Mouse (Mus musculus) C2C12 (cell line): ENCODE measurements at regions not wholly inside any gene's neighbourhood (a gene's known extent, or its start where the extent isn't known, plus 50 kb on each side); places are given as distances from the start of the nearest gene placed in this dataset.
A peak's percentile ranks its signal among the peaks of the same experiment; 100 is the strongest.

Experiments used
- H3K27me3 ChIP-seq: one replicate; pipeline ENCODE4 v1.6.1; 2011; ENCODE audit not compliant: control insufficient read depth, insufficient read depth, insufficient read length
- H3K36me3 ChIP-seq: one replicate; pipeline ENCODE4 v1.6.1; 2011; ENCODE audit not compliant: control insufficient read depth, insufficient read depth
- H3K4me3 ChIP-seq: one replicate; pipeline ENCODE4 v1.5.1; 2011; ENCODE audit warnings: mild to moderate bottlenecking, control low read depth; ENCODE audit not compliant: poor library complexity, insufficient read depth, severe bottlenecking
- H3K79me2 ChIP-seq: one replicate; pipeline ENCODE4 v1.6.1; 2011; ENCODE audit not compliant: control insufficient read depth, insufficient read depth
- H3K79me3 ChIP-seq: one replicate; pipeline ENCODE4 v1.6.1; 2011; ENCODE audit warnings: low read depth, control low read depth
- H3ac ChIP-seq: one replicate; pipeline ENCODE3; 2011; ENCODE audit warnings: low read depth; ENCODE audit not compliant: control insufficient read depth, insufficient read length
- CEBPB ChIP-seq: IDR thresholded peaks from one replicate; pipeline ENCODE4 v1.6.1; 2011; ENCODE audit warnings: low read depth, mild to moderate bottlenecking, control low read depth, moderate library complexity
- CTCF ChIP-seq: IDR thresholded peaks from one replicate; pipeline ENCODE4 v1.5.1; 2011; ENCODE audit not compliant: control insufficient read depth, insufficient read depth, insufficient read length
- FOSL1 ChIP-seq: IDR thresholded peaks from one replicate; pipeline ENCODE4 v1.8.0; 2011; ENCODE audit warnings: mild to moderate bottlenecking, low read length; ENCODE audit not compliant: poor library complexity, insufficient read depth, severe bottlenecking
- MAX ChIP-seq: IDR thresholded peaks from one replicate; pipeline ENCODE4 v1.6.1; 2011; ENCODE audit warnings: mild to moderate bottlenecking, control low read depth
- MYOD1 ChIP-seq: IDR thresholded peaks from one replicate; pipeline ENCODE4 v1.6.1; 2011; ENCODE audit warnings: low read depth; ENCODE audit not compliant: control insufficient read depth, insufficient read length
- MYOG ChIP-seq: IDR thresholded peaks from one replicate; pipeline ENCODE4 v1.6.1; 2011; ENCODE audit not compliant: control insufficient read depth, insufficient read length; ENCODE audit errors: extremely low read depth
- USF1 ChIP-seq: IDR thresholded peaks from one replicate; pipeline ENCODE4 v1.6.1; 2011; ENCODE audit warnings: low read depth, mild to moderate bottlenecking, control low read depth, moderate library complexity

DNA sequence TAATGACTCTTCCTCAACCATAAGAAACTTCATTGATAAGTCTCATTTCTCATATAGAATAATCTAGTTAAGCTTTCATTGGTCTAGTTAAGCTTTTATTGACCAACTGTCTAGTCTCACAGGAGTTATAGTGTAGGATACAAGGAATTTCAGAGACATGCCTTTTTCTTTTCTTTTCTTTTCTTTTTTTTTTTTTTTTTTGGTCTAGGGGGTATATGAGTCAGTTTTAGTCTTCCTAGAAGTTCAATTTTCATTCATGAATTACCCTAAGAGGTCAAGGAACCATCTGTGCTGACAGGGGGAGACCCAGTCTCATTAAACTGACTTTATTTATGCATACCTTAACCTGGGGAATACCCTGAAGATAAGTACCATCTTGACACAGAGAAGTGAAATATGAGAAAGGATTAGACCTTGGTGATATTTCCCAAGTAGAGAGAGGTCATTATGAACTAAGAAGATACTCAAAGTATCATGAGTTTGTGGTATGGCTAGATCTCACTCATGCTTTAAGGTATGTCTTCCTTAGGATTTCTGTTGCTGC, 413.4 kb upstream of the Nrp1 start:
- TF ChIP-seq FOSL1 (no peak), MYOG (no peak), MYOD1 (no peak), CTCF (no peak), MAX (no peak), CEBPB (no peak), USF1 (no peak)
- no peaks in the 10 kb centered on the region for H3K36me3 ChIP-seq
- no peak overlapping the region for H3ac ChIP-seq
- H3K4me3 ChIP-seq = no peak overlapping the region
- no peaks in the 10 kb centered on the region for H3K79me2 ChIP-seq
- no peaks in the 10 kb centered on the region for H3K79me3 ChIP-seq
- H3K27me3 ChIP-seq = no peaks in the 10 kb centered on the region

GRCm38 (mm10) chr8:127957571-127957970, 400.8 kb upstream of the Nrp1 start:
- H3K79me3 ChIP-seq = no peaks in the 10 kb centered on the region
- TF ChIP-seq FOSL1 (no peak), CTCF (no peak), MAX (no peak), MYOD1 (no peak), CEBPB (no peak)
- H3K27me3 ChIP-seq = no peaks in the 10 kb centered on the region
- no peak overlapping the region for H3ac ChIP-seq
- H3K79me2 ChIP-seq = no peaks in the 10 kb centered on the region
- no peaks in the 10 kb centered on the region for H3K36me3 ChIP-seq
- no peak overlapping the region for H3K4me3 ChIP-seq

DNA sequence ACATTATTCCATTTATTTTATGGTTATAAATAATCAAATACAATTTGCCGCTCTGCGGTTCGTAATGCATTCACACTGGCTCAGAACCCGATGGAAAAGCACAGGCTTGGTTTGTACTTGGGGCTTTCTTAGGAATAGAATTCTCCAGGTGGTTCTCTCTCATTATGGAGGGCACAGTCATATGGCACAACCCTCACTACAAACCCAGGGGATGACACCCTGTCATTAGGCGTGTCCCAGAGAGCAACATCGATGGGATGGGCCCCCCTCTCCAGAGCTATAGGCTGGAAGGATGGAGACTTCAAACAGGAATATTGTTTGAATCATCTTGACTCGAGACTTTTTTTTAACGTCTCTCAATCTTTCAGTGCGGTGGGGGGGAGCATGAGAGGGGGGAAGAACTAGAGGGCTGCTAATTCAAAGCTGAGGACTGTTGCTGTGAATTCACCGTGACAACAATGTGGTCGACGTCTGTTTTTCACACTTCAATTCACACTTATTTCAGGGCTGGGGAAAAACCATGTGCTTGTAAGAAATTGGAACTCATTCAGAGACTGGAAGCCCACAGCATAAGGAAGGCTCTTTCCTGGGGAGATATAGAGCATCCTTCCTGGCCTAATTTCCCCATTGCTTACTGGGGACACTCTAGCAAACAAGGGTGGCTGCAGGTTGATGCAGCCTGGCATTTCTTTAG, 399.9 kb upstream of the Nrp1 start:
- Histone ChIP-seq H3K36me3 (no peaks in the 10 kb centered on the region), H3K27me3 (no peaks in the 10 kb centered on the region), H3K79me2 (no peaks in the 10 kb centered on the region), H3K79me3 (no peaks in the 10 kb centered on the region), H3ac (no peak overlapping the region), H3K4me3 (no peak overlapping the region)
- TF ChIP-seq CEBPB (no peak), CTCF (no peak), MYOG (no peak), MYOD1 (no peak), USF1 (no peak), FOSL1 (no peak), MAX (no peak)

- H3K4me3 ChIP-seq = no peak overlapping the region
- H3K27me3 ChIP-seq = no peaks in the 10 kb centered on the region
- H3K36me3 ChIP-seq = no peaks in the 10 kb centered on the region
- H3K79me3 ChIP-seq = no peaks in the 10 kb centered on the region
- TF ChIP-seq FOSL1 = peak; percentile 21
- no peak for TF ChIP-seq MYOG
- no peaks in the 10 kb centered on the region for H3K79me2 ChIP-seq
- no peak overlapping the region for H3ac ChIP-seq
Measured at GRCm38 (mm10) chr8:127962862-127963261, 395.5 kb upstream of the Nrp1 start.

GRCm38 (mm10) chr8:127963625-127964024, 394.8 kb upstream of the Nrp1 start:
- H3ac ChIP-seq = no peak overlapping the region
- no peaks in the 10 kb centered on the region for H3K27me3 ChIP-seq
- H3K79me3 ChIP-seq = no peaks in the 10 kb centered on the region
- no peaks in the 10 kb centered on the region for H3K79me2 ChIP-seq
- H3K4me3 ChIP-seq = no peak overlapping the region
- no peak for TF ChIP-seq CEBPB
- TF ChIP-seq MYOD1 = no peak
- TF ChIP-seq USF1 = no peak
- no peak for TF ChIP-seq MYOG
- no peak for TF ChIP-seq CTCF
- no peak for TF ChIP-seq MAX
- TF ChIP-seq FOSL1 = no peak
- H3K36me3 ChIP-seq = no peaks in the 10 kb centered on the region

DNA sequence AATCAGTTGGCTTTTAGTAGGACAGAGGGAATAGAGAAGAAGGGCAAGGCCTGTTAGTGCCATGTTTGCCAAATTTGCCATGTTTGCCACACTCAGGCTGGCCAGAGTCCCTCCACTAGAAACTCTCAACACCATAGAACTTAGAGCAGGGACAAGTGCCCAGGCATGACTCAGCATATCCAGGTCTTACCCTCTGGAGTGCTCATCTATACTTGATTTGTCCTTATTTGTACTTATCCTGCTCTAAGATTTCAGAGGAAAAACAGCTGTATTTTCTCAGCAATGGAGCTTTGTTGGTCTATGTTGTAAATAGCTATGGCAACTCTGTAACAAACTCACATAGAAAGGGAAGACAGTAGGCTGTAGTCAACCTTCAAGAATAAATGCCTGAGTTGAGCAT, 393.6 kb upstream of the Nrp1 start:
- Histone ChIP-seq H3K27me3 (no peaks in the 10 kb centered on the region), H3K4me3 (no peak overlapping the region), H3ac (no peak overlapping the region), H3K79me3 (no peaks in the 10 kb centered on the region), H3K79me2 (no peaks in the 10 kb centered on the region), H3K36me3 (no peaks in the 10 kb centered on the region)
- TF ChIP-seq USF1 (no peak), MYOG (no peak), FOSL1 (no peak), CEBPB (no peak), MYOD1 (no peak), CTCF (no peak), MAX (no peak)
